Mouse (Mus musculus): ENCODE data around the gene Srl.
"Not testable (repeated sequence)": the region's sequence is repeated elsewhere in the genome, so short reads cannot be mapped to it uniquely, and the experiment has no call there.

Srl gene

DNA sequence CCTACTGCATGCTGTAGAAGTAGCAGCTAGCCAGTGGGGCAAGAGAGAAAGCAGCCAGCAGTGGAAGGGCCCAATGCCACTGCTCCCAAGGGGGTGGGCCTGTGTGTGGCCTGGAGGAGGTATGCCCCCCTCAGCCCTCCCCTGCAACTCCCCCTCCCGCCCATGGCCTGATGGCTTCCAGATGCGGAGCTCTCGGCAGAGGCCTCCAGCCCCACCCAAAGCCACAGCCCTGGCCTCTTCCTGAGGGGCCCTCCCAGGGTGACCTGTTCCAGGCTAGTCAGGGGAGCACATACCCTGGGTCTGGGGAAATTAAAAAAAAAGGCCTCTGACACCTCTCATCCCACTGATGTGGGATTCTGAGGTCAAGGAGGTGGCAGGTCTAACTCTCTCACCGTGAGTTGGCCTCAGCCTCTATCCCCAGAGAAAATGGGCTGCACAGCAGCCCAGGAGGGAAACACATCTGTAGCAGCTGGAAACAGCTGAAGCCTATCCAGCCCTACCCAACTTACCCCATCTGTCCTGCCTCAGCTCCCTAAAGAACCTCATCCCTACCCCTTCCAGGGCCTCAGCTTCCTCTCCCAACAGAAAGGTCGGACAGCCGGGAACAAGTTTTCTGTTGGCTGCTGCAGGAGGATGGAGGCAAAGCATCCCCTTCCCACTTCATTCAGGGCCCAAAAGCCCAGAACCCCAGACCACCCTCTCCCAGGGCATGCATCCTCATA, 11.4 kb upstream of the Srl start:
- peak; percentile 91 for DNase-seq

DNA sequence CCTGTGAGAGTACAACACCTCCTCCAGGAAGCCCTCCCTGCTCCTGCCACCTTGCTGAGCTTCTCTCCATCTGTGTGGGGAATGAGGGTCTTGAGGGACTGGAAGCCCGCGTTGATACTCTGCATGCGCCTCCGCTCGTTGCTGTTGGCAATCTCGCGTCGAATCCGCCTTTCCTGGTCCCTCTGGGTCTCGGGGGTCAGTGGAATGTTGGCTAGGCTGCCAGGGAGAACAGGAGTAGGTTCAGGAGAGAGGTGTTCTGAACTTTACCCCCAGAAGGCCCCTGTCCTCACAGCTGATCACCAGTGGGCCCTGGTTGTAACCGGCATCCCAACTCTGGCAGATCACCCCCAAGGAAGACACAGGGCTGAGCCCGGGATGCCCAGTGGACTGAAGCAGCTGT, 10.3 kb upstream of the Srl start:
- no peak for DNase-seq

GRCm38 (mm10) chr16:4551056-4551455, 9.4 kb upstream of the Srl start:
- DNase-seq = peak; percentile 80

DNA sequence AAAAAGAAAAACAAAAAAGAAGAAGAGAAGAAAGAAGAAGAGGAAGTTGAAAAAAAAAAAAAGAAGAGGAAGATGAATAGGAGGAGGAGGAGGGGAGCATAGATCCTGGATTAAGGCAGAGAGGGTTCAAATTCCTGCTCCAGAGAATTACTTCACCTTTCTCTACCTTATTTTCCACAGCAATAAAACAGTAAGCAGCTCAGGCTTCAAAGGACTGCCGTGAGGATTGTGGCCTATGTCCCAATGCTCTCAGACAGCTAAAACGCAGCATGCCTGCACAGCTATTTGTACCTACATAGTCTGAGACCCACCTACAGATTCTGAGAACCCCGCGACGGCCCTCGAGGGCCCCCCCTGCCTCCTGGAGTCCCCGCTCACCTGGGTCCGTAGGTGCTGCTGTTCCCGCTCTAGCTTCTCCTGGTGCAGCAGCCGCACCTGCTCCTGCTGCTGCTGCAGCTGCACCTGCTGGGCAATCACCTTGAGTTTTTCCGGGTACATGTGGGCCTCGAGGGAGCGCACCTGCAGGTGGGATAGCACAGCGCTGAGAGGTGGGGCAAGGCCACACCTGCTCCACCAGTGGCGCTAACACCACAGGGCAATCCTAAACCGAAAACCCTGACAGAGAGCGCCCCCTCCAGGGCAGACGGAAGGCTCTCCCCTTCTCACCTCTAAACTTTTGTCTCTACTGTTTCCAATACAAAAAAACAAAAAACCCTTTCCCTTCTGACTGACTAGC, 7.5 kb upstream of the Srl start:
- no peak for DNase-seq

DNA sequence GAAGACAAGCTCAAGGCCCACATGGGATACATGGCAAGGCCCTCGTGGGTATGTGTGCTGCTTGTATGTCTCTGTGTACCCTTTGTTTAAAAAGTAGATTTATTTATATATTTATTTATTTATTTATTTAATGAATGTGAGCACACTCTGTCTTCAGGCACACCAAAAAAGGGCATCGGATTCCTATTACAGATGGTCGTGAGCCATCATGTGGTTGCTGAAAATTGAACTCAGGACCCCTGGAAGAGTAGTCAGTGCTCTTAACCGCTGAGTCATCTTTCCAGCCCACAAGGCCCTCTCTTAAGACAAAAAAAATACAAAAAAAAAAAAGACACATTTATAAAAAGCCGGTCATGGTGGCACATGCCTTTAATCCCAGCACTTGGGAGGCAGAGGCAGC, 6.0 kb upstream of the Srl start:
- DNase-seq = no peak

DNA sequence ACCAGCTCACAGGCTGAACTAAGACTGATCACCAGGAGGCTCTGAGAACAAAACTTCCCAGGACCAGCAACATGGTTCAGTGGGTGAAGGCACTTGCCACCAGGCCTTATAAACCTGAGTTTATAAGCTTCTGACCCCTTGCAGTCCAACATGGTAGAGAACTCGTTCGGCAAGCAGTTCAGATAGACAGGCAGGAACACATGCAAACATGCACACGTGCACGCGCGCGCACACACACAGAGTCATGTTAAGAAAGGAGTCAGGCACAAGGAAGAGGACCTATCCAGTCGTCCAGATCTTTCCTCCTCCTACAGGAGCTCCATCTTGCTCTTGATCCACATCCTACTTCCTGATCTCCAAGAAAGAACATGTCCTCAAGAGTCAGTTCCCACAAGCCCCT, 5.2 kb upstream of the Srl start:
- DNase-seq = no peak

DNA sequence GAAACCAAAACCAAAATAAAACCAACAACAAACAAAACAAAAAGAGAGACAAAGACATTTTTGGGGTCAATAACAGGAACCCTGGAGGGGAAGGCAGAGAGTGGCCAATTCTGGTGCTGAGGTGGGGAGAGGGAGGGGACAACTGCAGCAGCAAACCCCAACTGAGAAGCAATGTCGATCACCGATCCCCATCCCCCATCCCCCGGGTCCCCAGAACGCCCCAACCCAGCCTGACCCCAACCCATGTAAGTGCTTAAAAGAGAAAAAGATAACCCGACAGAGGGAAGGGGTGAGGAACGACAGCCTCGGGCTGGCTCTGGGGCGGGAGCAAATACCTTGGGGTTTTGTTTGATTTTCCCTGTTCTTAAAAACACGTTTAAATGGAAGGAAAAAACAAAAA, 3.2 kb upstream of the Srl start:
- no peak for DNase-seq

DNA sequence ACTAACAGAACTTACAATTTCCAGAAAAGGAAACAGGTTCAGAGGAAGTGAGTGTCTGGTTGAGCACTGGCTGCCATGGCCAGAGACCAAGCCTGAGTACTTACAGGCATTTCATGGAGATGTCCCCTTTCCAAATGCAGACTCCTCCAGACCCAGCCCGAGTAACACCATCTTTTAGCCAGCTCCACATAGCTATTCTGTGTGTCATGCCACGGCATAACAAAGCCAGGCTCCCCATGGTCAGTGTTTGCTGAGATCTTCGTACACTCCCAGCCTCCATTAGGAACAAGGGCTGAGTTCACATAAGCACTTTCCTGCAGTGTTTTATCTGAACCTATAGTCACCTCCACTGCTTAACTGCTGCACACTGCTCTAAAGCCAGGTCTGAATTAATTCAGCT, 1.6 kb upstream of the Srl start:
- no peak for DNase-seq

DNA sequence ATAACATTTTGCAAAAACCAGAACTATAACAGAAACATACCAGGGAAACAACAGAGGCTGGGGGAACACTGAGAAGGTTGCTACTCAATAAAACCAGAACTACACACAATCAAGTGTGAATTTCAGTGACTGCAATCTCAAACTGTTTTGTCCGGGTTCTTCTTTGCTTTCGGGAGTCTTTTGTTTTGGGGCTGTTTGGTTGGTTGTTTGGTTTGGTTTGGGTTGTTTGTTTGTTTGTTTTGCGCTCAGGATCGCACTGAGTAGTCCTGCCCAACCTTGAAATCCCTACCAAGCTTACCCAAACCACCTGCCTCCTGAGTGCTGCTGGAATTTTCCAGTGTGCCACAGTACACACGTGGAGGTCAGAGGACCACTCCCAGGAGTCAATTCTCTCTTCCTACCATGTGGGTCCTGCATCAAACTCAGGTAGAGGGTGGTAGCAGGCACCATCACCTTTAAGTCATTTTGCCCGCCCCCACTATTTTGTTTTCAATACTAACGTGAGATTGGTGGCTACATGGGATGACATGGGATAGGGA, 689 bp upstream of the Srl start:
- no peak for DNase-seq

DNA sequence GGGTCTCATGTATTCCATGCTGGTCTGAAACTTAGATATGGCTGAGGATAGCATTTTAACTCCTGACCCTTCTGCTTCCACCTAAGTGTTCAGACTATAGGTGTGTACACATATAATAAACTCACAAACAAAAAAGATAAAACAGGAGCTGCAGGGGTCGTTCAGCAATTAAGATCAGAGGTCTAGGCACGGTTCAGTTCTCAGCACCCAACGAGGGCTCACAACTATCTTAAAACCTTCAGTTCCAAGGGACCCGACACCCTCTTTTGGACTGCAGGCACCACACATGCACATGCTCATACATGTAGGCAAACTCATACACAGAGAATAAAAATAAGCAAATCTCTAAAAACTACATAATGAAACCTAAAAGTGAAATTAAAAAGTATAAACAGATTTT, 583 bp downstream of the Srl start:
- DNase-seq = no peak

- no peak for DNase-seq
Measured at GRCm38 (mm10) chr16:4540064-4540775, 1.4 kb downstream of the Srl start.

DNA sequence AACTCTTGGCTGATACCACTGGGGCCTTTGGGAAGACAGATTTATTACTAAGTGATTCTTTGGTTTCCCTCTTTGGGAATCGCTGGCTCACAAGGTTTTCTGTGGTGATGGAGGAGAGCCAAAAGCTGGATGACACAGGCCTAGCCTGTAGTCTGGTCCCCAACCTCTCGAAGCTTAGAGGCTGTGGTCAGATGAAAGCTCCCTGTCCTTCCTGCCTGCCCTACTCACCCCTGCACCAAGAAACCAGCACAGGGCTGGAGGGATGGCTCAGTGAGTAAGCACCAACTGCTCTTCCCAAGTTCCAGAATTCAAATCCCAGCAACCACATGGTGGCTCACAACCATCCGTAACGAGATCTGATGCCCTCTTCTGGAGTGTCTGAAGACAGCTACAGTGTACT, 2.1 kb downstream of the Srl start:
- no peak for DNase-seq

- no peak for DNase-seq
Measured at GRCm38 (mm10) chr16:4537616-4538358, 3.8 kb downstream of the Srl start.

DNA sequence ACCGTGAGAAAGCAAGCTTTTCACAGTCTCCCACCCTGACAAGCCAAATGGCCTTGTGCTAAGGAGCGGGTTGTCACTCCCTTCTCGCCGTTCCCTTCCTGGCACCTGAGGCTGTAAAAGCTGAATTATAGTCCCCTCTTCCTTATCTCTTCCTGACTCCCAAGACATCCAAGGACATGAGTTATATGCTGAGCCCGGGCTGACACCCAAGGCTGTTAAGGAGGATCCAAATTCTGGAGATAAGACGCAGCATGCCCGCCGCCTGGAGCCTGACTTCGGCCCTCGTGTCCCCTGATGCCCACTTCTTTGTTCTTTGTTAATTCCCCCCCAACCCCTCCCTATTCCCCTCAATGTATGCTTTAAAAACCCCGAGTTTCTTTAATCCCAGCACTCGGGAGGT, 14.2 kb downstream of the Srl start:
- DNase-seq = not testable (repeated sequence)

DNA sequence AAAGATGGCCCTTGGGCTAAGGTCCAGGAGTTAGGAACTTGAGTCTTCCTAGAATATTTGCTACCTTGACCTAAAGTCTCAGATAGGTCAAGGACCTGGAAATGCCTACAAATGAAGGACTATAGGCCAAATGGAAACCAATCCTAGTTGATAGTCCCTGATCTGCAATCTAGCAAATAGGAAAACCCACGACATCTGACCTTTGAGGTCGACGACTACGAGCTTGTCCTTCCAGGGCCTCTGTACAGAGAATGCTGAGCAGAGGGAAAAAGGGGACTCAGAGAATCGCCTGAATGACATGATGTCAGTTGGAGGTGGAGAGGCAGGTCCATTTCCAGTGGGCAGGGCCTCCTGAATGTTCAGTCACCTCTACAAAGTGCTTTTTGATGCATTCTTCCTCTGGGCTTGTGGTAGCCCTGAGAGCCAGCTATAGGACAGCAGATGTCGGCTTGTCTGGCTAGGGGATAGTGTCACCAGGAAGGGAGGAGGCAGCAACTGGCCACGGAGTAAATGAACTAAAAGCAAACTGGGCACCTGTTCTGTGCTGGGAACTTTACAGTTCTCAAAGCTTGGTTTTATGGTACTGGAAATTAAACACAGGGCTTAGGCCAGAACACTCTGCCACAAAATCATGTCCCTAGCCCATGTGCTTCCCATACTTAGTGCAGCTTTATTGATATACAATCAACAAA, 18.2 kb downstream of the Srl start:
- DNase-seq = no peak

DNA sequence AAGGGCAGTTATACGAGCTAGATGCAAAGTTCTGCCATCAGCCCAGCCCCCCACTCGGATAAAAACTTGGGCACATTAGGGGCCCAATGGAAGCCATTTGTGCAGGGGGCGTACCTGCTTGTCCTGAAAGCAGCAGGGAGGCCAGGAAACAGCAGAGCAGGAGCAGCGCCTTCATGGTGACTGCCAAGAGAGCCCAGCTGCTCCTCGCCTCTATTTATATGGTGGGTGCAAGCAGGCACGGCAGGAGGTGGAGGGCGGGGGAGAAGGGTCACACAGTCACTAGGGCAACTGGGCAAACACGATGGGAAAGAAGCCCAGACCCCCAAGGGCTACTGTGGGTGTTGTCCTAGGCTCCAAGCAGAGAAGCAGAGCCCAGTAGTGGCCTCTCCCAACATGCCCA, 18.7 kb downstream of the Srl start:
- no peak for DNase-seq

DNA sequence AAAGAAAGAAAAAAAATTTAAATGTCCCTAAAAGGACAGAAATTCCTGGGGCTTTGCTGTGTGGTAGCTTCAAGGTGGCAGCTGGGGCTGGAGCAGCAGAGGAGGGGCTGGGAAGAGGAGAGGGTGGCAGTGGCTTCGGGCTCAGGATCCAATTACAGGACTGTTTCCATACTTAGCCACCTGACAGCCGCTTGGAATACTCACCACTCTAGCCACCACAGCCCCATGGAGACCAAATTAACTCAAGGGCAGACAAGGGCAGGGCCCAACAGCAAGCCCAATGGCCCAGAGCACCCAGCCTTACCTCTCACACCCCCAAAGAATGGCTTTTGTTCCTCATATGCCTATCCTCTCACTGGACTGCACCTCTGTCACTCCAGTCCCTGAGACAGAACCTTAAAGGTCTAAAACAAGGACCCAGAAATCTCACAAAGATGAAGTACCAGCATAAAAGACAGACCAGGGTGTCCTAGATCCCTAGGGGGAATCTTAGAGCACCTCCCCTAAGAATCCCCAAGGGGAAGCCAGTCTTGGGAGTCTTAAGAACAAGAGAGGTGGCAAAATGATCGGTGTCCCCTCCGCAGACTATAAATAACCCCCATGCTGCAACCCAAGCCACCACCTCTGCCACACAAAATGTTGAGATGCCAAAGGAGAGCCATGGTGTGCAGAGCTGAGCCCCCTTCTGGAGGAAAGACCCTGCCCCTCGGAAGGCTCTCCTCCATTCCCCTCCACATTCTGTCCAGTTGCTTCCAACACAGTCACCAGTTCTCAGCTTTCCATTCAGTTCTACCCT, 19.7 kb downstream of the Srl start:
- DNase-seq = no peak

DNA sequence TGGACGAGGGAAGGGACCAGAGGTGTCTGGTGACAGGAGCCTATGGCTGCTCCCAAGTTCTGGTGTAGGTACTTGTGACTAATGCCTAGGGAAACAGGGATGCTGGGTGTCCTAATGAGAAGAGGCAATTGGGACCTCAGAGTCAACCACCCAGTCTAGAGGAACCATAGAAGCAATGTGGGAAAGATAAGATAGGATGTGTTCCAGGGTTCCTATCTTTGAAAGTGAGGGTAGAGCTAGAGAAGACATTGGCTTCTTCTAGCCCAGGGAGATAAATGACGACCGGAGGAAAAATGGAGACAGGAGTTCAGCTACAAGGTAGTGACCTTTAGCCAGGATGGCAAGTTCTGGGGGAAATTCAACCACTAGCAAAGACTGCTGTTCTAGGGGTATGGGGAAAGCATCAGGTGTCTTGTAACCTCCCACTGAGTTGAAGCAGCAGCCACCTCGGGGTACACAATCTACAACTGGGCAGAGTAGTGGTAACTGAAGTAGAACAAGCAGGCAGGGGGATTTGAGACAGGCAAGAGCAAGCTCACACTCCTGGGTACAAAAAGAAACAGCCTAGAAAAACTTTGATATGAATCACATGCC, 20.4 kb downstream of the Srl start:
- no peak for DNase-seq

DNA sequence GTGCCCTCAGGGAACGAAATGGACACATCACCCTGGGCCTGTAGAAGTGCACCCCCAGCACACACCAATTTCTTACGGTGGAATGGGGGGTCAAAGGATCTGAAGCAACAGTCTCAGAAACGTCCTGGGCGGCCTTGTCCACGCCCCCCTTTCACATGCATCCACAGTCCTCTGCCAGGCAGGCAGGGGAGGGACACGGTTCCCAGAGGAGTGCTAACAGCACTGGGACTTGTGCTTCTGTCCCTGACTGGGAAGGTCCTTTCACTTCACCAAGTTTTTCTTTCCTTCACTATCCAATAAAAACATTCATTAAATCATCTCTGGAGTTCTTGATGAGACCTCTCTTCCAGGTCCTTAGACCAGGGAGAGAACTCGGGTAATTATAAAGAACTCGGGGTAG, 20.9 kb downstream of the Srl start:
- DNase-seq = no peak

DNA sequence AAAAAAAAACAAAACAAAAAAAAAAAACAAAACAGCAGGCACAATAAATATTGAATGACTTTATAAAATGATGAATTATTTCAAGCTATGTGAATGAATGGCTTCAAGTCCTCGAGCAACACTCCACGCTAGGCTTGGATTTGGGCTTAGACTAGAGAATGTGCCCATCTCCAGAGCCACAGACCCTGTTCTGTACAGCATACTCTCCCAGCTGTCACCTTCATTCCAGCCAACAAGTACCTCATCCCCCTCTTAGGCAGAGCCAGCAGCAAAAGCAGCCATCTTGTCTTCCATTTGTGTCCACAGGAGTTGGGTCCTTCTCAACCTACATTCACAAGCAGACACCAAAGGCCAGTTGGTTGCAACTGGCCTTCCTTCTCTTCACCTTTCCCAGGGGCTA, 21.8 kb downstream of the Srl start:
- no peak for DNase-seq

GRCm38 (mm10) chr16:4519157-4519556, 22.5 kb downstream of the Srl start:
- no peak for DNase-seq
